Mouse (Mus musculus) G1E (cell line): ENCODE measurements around the gene Nr3c2.

Experiments used
- CTCF ChIP-seq: IDR thresholded peaks from 2 replicates; pipeline ENCODE4 v1.5.1; 2012; ENCODE audit warnings: low read depth, low read length, inconsistent platforms, mixed read lengths
- GATA1 ChIP-seq: IDR thresholded peaks from 2 replicates; pipeline ENCODE4 v1.6.1; 2012; ENCODE audit warnings: borderline replicate concordance, low read length, inconsistent platforms, mixed read lengths

GRCm38 (mm10) chr8:77190393-77190792, 291.2 kb downstream of the Nr3c2 start:
- TF ChIP-seq GATA1 (no peak), CTCF (no peak)
